Mouse (Mus musculus): ENCODE data around the gene Tmem104. TPM values are rescaled to one million over a fixed set of nuclear protein-coding genes. Genes with fewer than 3 reads are reported as not detected.

Gene Tmem104
- polyA plus RNA-seq, 1 experiment from 2014 or later = 10.7 TPM

DNA sequence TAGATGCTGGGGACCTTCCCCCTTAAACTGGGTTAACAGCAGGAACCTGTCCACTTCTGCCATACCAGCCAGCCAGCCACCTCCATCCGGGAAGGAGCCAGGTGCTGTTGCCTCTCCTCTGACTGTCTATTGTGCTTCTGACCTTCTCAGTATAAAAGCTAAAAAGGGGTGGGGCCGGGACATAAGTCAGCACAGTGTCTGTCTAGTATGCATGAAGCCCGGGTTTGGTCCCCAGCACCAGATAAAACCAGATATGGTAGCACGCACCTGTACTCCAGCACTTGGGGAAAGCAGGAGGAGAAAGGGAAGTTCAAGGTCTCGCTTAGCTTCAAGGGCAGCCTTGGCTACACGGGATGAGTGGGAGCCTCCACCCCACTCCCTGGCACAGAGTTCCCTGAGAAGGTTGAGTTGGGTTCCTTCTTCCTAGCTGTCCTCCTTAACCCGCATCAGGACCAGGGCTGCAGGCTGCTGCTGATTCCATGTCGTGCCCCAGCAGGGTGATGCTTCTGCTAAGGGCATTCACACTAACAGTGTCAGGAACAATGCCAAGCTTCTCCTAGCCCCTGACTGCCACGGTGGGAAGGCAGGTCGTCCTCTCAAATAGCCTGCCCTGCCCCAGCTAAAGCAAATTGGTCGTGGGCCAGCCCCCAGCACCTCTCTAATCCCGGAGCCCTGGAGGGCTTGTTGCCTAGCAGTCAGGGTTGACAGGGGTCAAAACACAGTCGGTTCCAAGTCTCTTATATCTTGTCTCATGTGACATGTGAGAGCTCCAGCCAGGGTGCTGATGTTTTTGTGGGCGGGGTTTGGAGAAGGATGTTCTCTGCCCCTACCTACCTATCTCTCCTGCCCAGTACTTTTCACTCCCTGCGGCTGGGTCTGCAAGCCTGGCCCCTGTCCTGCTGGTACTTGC is 42.0 kb downstream of the Tmem104 start:
- 50% methylated on average over 15 of the region's 15 CpGs for WGBS

DNA sequence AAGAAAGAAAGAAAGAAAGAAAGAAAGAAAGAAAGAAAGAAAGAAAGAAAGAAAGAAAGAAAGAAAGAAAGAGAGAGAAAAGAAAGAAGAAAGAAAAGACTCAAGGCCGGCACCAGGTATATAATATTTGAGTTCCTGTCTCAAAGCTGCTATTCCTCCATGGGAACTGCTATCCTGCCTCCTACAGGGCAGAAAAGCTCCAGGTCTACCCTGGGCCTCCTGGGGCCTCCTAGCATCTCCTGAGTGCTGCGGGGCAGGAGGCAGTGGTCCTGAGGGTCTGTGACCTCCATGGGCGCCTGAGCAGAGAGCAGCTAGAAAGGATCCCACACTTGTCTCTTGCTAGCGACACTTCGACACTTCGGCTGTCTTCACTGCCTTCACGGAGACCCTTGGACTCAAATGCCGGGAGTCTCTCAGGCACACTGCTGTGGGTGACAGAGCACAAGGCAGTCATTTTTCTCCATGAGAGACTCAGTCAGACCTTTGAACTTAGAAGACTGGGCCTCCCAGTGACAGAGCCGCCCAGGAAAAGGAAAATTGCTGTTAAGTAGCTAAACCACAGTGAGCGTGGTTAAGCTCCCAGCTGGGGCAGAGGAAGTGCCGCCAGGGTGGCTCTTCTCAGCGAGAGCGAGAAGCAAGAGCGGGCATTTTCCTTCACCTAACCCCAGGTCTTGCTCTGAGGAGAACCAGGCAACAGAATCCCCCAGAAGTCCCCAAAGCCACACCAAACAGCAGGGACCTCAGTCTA is 44.1 kb downstream of the Tmem104 start:
- DNase-seq (ENCODE audit: low spot score) (no peak), ATAC-seq (ENCODE audit: low FRiP score) (no peak)
- no peaks in the 10 kb centered on the region for H3K27me3 ChIP-seq (ENCODE audit: control insufficient read depth, insufficient read depth, low read length)
- H3K4me2 ChIP-seq (replicated peaks) = no peak overlapping the region
- no peaks in the 10 kb centered on the region for H3K9me3 ChIP-seq (ENCODE audit: control insufficient read depth, low read length)
- 50% methylated on average over 14 of the region's 14 CpGs for WGBS
- H3K4me1 ChIP-seq (replicated peaks; ENCODE audit: control insufficient read depth, insufficient read depth, low read length) = peaks cover 66% of the 10 kb centered on the region
- no peaks in the 10 kb centered on the region for H3K36me3 ChIP-seq (replicated peaks; ENCODE audit: control insufficient read depth, insufficient read depth)
- H3K4me3 ChIP-seq (replicated peaks; ENCODE audit: low read length) = no peak overlapping the region
- H3K27ac ChIP-seq = no peak overlapping the region
- H3K9ac ChIP-seq = no peak overlapping the region

More for the DNA sequence above, 42.0 kb downstream of the Tmem104 start:
- H3K4me1 ChIP-seq (replicated peaks; ENCODE audit: control insufficient read depth, insufficient read depth, low read length) = peaks cover 68% of the 10 kb centered on the region
- H3K36me3 ChIP-seq (replicated peaks; ENCODE audit: control insufficient read depth, insufficient read depth) = no peaks in the 10 kb centered on the region
- no peak overlapping the region for H3K4me2 ChIP-seq (replicated peaks)
- H3K9ac ChIP-seq = no peak overlapping the region
- H3K9me3 ChIP-seq (ENCODE audit: control insufficient read depth, low read length) = no peaks in the 10 kb centered on the region
- H3K27ac ChIP-seq = no peak overlapping the region
- no peaks in the 10 kb centered on the region for H3K27me3 ChIP-seq (ENCODE audit: control insufficient read depth, insufficient read depth, low read length)
- ATAC-seq (ENCODE audit: low FRiP score) (no peak), DNase-seq (ENCODE audit: low spot score) (no peak)
- no peak overlapping the region for H3K4me3 ChIP-seq (replicated peaks; ENCODE audit: low read length)

DNA sequence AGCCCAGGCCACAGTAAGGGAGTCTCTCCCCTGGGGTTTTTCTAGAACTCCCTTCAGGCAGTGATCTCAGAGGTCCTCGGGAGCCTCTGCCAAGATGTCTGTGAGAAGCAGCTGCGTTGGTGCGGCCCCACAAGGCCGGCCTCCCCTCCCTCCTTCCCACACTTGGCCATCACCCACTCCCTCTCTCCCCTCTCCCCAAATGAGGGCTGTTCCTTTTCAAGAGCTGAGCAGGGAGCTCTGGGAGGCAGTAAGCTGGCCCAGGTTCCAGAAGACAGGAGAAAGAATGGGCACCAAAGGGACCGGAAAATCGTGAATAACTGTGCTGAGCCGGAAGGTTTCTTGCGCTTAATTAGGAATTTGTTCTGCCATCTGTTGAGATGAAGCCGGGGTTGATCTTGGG is 44.6 kb downstream of the Tmem104 start:
- Histone ChIP-seq H3K4me2 (replicated peaks) (no peak overlapping the region), H3K4me1 (replicated peaks; ENCODE audit: control insufficient read depth, insufficient read depth, low read length) (peaks cover 64% of the 10 kb centered on the region), H3K4me3 (replicated peaks; ENCODE audit: low read length) (no peak overlapping the region), H3K9ac (no peak overlapping the region), H3K36me3 (replicated peaks; ENCODE audit: control insufficient read depth, insufficient read depth) (no peaks in the 10 kb centered on the region), H3K27ac (no peak overlapping the region), H3K27me3 (ENCODE audit: control insufficient read depth, insufficient read depth, low read length) (no peaks in the 10 kb centered on the region), H3K9me3 (ENCODE audit: control insufficient read depth, low read length) (no peaks in the 10 kb centered on the region)
- WGBS = 30% methylated on average over 9 of the region's 9 CpGs
- DNase-seq (ENCODE audit: low spot score) = no peak
- ATAC-seq (ENCODE audit: low FRiP score) = no peak

GRCm38 (mm10) chr11:115232889-115233288 is 45.6 kb downstream of the Tmem104 start:
- 65% methylated on average over 5 of the region's 5 CpGs for WGBS
- H3K4me3 ChIP-seq (replicated peaks; ENCODE audit: low read length) = no peak overlapping the region
- DNase-seq (ENCODE audit: low spot score) (no peak), ATAC-seq (ENCODE audit: low FRiP score) (no peak)
- no peaks in the 10 kb centered on the region for H3K9me3 ChIP-seq (ENCODE audit: control insufficient read depth, low read length)
- H3K4me2 ChIP-seq (replicated peaks) = no peak overlapping the region
- no peaks in the 10 kb centered on the region for H3K27me3 ChIP-seq (ENCODE audit: control insufficient read depth, insufficient read depth, low read length)
- no peak overlapping the region for H3K27ac ChIP-seq
- H3K4me1 ChIP-seq (replicated peaks; ENCODE audit: control insufficient read depth, insufficient read depth, low read length) = peaks cover 54% of the 10 kb centered on the region
- H3K9ac ChIP-seq = no peak overlapping the region
- H3K36me3 ChIP-seq (replicated peaks; ENCODE audit: control insufficient read depth, insufficient read depth) = no peaks in the 10 kb centered on the region

DNA sequence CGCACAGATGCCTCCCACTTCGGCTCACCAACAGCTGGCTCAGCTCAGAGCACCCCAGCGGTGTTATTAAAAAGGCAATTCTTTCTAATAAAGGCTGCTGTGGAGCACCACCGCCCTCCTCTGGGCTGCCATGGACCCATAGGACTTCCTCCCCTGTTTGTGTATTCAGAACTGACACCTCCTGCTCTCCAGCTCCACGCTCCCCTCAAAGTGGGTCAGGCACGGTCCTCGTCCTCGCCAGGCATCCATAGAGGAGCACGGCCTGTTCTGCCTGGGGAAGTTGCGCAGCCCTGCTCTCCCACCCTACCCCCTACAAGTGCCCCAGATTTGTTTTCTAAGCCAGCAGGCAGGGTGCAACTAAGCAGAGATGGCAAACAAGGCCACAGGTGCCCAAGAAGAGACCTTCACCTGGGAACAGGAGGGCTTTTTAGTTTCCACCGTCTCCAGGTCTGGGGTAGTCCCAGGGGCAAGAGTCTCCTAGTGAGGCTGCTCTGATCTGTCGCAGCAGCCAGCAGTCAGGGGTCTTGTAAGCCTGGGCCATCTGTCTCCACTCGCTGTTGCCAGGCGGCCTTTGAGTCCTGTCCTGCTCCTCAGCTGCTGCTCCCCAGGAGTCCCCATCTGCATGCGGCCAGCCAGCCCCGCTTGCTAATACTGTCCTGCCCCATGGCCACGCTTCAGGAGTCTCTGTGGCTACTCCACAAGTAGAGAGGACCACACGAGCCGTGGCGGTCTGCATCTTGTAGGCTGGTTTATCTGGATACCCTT is 46.4 kb downstream of the Tmem104 start:
- no peak overlapping the region for H3K4me3 ChIP-seq (replicated peaks; ENCODE audit: low read length)
- no peaks in the 10 kb centered on the region for H3K27me3 ChIP-seq (ENCODE audit: control insufficient read depth, insufficient read depth, low read length)
- H3K4me1 ChIP-seq (replicated peaks; ENCODE audit: control insufficient read depth, insufficient read depth, low read length) = peaks cover 50% of the 10 kb centered on the region
- H3K9me3 ChIP-seq (ENCODE audit: control insufficient read depth, low read length) = no peaks in the 10 kb centered on the region
- H3K9ac ChIP-seq = no peak overlapping the region
- WGBS = 28% methylated on average over 20 of the region's 20 CpGs
- peak; percentile 37; the same call in 1 of the 2 replicates for ATAC-seq (ENCODE audit: low FRiP score)
- no peaks in the 10 kb centered on the region for H3K36me3 ChIP-seq (replicated peaks; ENCODE audit: control insufficient read depth, insufficient read depth)
- no peak overlapping the region for H3K4me2 ChIP-seq (replicated peaks)
- peak overlapping the region; percentile 16; the same call in 1 of the 2 replicates for H3K27ac ChIP-seq
- no peak for DNase-seq (ENCODE audit: low spot score)

- Histone ChIP-seq H3K36me3 (replicated peaks; ENCODE audit: control insufficient read depth, insufficient read depth) (no peaks in the 10 kb centered on the region), H3K27ac (no peak overlapping the region), H3K27me3 (ENCODE audit: control insufficient read depth, insufficient read depth, low read length) (no peaks in the 10 kb centered on the region), H3K9ac (no peak overlapping the region), H3K4me3 (replicated peaks; ENCODE audit: low read length) (no peak overlapping the region), H3K9me3 (ENCODE audit: control insufficient read depth, low read length) (no peaks in the 10 kb centered on the region), H3K4me2 (replicated peaks) (no peak overlapping the region), H3K4me1 (replicated peaks; ENCODE audit: control insufficient read depth, insufficient read depth, low read length) (peaks cover 50% of the 10 kb centered on the region)
- WGBS = 65% methylated on average over 15 of the region's 15 CpGs
- DNase-seq (ENCODE audit: low spot score) (no peak), ATAC-seq (ENCODE audit: low FRiP score) (peak; percentile 7; the same call in 1 of the 2 replicates)
These were observed 47.2 kb downstream of the Tmem104 start for GRCm38 (mm10) chr11:115234320-115235044.

DNA sequence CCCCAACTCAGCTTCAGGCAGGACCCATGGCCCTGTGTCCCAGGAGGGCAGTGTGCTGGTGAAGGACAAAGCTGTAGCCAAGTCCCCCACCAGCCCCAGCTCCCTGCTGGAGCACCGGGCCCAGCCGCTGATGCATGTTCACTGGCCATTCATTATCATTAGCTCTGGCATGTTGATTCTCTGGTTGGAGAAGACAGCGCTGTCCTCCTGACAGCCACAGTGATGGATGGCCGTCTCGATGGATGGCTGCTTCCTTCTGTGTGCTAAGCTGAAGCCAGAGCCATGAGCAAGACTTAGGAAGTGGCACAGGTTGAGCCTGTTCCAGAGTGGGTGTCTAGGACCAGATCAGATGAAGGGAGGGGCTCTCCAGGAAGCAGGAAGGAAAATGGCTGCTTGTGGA is 49.3 kb downstream of the Tmem104 start:
- H3K9me3 ChIP-seq (ENCODE audit: control insufficient read depth, low read length) = no peaks in the 10 kb centered on the region
- H3K27ac ChIP-seq = no peak overlapping the region; the same call in 1 of the 2 replicates
- H3K27me3 ChIP-seq (ENCODE audit: control insufficient read depth, insufficient read depth, low read length) = no peaks in the 10 kb centered on the region
- H3K36me3 ChIP-seq (replicated peaks; ENCODE audit: control insufficient read depth, insufficient read depth) = no peaks in the 10 kb centered on the region
- 10% methylated on average over 5 of the region's 5 CpGs for WGBS
- no peak overlapping the region for H3K9ac ChIP-seq
- DNase-seq (ENCODE audit: low spot score) = no peak
- no peak overlapping the region for H3K4me3 ChIP-seq (replicated peaks; ENCODE audit: low read length)
- no peak for ATAC-seq (ENCODE audit: low FRiP score)
- no peak overlapping the region for H3K4me2 ChIP-seq (replicated peaks)
- H3K4me1 ChIP-seq (replicated peaks; ENCODE audit: control insufficient read depth, insufficient read depth, low read length) = peaks cover 45% of the 10 kb centered on the region

DNA sequence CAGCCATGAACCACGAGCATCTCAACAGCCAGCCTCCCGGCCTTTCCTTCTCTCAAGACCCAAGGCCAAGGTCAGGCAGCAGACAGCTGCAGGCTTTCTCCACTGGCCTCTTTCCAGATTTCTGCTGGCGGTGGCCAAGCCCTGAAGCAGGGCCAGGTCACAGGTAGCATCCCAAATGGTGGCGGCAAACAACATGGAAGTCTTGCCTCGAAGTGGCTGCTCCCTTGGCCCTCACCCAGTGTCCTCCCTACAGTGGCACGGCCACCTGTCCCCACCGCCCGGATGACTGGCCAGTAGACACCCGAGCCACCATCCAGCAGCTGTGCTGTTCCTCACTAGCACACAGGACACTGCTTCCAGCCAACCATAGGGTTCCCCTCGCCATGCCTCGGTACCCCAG is 54.1 kb downstream of the Tmem104 start:
- DNase-seq (ENCODE audit: low spot score) = no peak
- H3K36me3 ChIP-seq (replicated peaks; ENCODE audit: control insufficient read depth, insufficient read depth) = peaks cover 17% of the 10 kb centered on the region; the same call in 1 of the 2 replicates
- WGBS = 69% methylated on average over 11 of the region's 11 CpGs
- no peak overlapping the region for H3K9ac ChIP-seq
- H3K9me3 ChIP-seq (ENCODE audit: control insufficient read depth, low read length) = no peaks in the 10 kb centered on the region
- ATAC-seq (ENCODE audit: low FRiP score) = no peak
- H3K4me3 ChIP-seq (replicated peaks; ENCODE audit: low read length) = no peak overlapping the region
- no peak overlapping the region for H3K27ac ChIP-seq
- H3K4me1 ChIP-seq (replicated peaks; ENCODE audit: control insufficient read depth, insufficient read depth, low read length) = peaks cover 8% of the 10 kb centered on the region
- no peak overlapping the region for H3K4me2 ChIP-seq (replicated peaks)
- H3K27me3 ChIP-seq (ENCODE audit: control insufficient read depth, insufficient read depth, low read length) = peaks cover 2% of the 10 kb centered on the region; the same call in 1 of the 2 replicates

Measured in hindbrain, embryonic 14.5 days (tissue).